Mouse (Mus musculus) spleen, adult 12 weeks (tissue): ENCODE results near the gene Olfr50.

Source experiments
- DNase-seq: peaks from one replicate; pipeline ENCODE4 v3.0.0; 2022; ENCODE audit warnings: low spot score

Gene Olfr50

GRCm38 (mm10) chr2:36790238-36790637 is at the start of gene Olfr50:
TSS of gene Olfr50 (plus strand) at chr2:36790538.
- DNase-seq, result no peak

GRCm38 (mm10) chr2:36783976-36784375 is 6.4 kb upstream of the Olfr50 start, which contains the start of gene Olfr348:
TSS of gene Olfr348 (plus strand) at chr2:36784276.
- DNase-seq, result no peak

- DNase-seq, result no peak
Observed at GRCm38 (mm10) chr2:36816932-36817331, 26.6 kb downstream of the Olfr50 start, which contains the start of gene Olfr3. TSS of gene Olfr3 (minus strand) at chr2:36817032.

GRCm38 (mm10) chr2:36846010-36846409 is 55.7 kb downstream of the Olfr50 start, which contains the start of gene Olfr350:
TSS of gene Olfr350 (plus strand) at chr2:36846310.
- no peak for DNase-seq
